Mouse (Mus musculus) 3T3-L1 (cell line): ENCODE measurements around the gene Ubac1.
A peak's percentile ranks its signal among the peaks of the same experiment; 100 is the strongest.

Source experiments
- DNase-seq: peaks from one replicate; pipeline ENCODE4 v3.0.0-alpha.2; 2015; ENCODE audit warnings: low read depth, low spot score

Gene Ubac1

DNA sequence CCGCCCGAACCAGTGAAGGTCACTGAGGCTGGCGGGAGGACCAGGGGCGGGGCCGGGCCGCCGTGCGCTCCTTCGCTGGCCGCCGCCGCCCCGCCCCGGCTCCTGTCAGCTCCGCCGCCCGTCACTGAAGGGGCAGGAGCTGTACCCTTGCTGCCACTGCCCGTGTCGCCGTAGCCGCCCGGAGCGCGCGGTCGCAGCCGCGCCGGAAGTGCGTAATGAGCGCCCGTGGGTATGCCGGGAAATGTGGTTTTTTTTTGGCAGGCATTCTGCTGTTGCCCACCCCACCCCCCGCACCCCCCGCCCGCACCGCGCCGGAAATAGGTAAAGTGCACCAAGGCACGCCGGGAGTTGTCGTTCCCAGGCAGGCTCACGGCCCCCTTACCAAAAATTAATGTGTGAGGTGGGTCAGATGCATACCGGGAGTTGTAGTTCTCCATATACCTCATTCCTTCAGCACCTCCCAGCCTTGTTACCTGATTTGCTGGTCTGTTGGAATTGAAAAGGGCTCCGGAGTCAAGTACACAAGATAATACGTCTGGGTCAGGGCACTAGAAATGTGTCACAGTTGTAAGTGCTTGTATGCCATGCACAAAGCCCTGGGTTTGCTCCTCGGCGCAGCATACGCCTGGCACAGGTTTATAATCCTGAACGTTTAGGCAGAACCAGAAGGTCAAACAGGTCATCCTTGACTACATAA lies at the start of gene Ubac1:
TSS of gene Ubac1 (minus strand) at position 187 of the 697 bp plus-strand sequence.
- DNase-seq = peak; percentile 77

DNA sequence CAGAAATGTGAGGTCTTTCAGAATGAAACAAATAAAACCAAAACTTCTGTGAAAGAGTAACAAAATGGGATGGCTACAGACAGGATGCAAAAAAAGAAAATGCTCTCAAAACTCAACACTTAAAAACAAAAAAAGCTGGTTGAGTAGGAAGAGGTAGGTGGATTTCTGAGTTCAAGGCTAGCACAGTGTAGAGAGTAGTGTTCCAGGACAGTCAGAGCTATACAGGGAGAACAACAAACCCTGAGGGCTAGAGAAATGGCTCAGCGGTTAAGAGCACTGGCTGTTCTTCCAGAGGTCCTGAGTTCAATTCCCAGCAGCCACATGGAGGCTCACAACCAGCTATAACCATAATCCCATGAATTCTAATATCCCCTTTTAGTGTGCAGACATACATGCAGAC lies 47.0 kb upstream of the Ubac1 start:
- DNase-seq = peak; percentile 6

DNA sequence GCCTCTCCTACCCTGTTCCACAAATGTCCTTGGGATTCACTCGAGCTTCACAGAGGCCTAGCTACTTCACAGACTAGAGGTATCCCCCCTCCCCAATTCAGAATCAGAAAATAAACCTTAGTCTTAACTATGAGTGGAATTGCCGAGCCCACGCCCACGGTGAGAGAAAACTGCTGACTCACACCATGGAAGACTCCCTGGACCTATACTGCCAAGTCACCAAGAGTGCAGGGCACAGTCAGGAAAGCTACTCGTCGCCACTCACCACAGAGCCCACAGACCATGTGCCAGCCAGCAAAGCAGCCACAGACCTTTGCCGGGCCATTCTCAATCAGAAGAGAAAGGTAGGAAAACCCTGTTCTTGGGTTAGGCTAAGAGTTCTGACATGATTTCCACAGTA lies 46.6 kb upstream of the Ubac1 start:
- DNase-seq = peak; percentile 73

- DNase-seq = no peak
These were observed 45.0 kb upstream of the Ubac1 start for GRCm38 (mm10) chr2:26066527-26066926.

- no peak for DNase-seq
These were observed 41.3 kb upstream of the Ubac1 start for GRCm38 (mm10) chr2:26062742-26063427.

DNA sequence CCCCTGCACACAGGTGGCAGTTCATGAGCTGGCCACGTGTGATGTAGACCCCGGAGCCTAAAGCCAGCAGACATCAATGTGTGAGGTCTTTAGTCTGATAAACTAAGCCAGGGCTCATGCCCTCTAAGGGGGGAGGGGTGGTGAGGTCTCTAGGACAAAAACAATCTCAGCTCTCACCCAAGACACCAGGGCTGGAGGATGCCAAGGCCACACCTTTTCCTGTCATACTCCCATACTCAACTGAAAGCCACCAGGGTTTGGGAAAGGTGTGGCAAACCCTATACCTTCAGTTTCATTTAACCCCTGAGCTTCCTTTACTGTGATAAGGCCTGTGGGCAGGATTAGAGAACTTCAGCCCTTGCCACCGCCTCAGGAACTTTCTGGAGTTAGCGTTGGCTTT lies 40.7 kb upstream of the Ubac1 start:
- DNase-seq = no peak

DNA sequence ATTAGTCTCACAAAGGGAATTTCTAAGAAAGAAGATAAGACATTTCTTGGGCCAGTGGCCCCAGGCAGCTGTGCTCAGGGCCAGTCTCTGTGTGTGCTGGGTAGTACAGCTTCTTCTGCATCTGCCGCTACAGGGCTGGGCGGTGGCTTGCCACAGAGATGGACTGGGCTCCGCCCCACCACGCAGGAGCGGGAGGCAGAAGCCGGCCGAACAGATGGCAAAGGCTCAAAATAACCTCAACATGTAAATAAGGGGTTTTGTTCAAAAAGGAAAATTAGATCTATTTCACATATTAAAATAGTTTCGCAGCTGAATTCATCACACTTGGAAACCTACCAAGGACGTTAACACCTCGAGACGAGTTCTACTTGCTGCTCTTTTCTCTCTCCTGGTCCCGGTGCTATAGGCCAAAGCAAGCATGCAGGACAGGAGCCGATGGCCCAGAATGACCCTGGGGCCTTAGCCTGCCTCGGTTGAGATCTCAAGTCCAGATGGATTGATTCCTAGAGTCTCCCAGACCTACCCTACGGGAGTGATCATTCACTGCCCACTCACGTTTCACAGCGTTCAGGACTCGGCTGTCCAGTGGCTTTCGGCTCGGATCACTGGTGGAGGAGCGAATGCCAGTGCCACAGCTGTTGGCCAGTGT lies 39.6 kb upstream of the Ubac1 start:
- no peak for DNase-seq

DNA sequence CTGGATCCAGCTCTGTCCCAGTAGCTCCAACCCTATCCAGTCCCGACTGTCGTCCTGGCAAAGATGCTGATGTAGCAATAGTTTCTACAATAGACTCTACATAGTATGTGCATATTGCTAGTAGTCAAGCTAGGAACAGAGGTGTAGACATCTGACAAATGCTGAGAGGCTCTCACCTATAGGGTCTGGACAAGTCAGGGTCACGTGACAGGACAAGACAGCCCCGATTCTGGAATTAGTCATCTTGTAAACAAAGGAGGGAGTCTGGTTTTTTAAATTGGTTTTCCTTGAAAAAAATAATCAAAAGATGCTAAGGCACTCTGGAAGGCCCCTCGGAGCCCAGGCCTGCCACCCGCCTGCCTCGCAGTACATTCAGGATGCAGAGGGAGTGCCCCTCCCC lies 35.5 kb upstream of the Ubac1 start:
- DNase-seq = no peak

- no peak for DNase-seq
These were observed 34.7 kb upstream of the Ubac1 start for GRCm38 (mm10) chr2:26056226-26056625.

DNA sequence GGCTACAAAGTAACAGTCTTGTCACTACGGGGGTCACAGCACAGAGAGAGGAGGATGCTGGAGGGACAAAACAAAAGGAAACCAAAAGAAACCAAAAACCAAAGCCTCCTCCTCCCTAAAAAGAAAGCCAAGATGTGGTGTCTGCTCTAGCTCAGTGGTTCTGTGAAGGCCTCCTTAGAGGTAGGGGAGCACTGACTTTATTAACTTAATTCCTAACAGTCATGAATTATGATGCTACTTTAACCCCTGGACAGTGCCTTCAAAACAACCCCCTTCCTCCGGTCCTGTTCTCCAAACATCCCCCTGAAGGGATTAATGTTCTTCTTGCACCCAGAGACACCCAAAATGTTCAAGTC lies 34.2 kb upstream of the Ubac1 start:
- no peak for DNase-seq

GRCm38 (mm10) chr2:26055046-26055746 lies 33.6 kb upstream of the Ubac1 start:
- peak; percentile 82 for DNase-seq

- DNase-seq = no peak
These were observed 31.3 kb upstream of the Ubac1 start for GRCm38 (mm10) chr2:26052806-26053205.

DNA sequence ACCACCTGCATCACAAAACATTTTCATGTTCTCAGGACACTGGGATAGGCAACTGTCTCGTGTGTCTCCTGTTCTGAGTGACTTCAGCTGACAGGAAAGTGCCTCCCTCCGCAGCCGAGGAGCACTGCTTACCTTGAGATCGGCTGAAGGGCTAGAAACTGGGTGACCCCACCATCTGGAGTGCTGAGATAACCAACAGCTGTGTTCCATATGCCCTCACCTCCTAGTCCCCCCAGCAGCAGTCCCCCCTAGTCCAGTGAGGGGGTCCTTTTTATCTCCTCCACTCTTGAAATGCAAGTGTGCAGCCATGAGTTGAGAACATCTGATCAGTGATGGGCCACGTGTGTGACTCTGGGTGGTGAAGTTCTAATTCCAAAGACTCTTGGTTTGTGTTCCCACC lies 27.3 kb upstream of the Ubac1 start:
- no peak for DNase-seq

DNA sequence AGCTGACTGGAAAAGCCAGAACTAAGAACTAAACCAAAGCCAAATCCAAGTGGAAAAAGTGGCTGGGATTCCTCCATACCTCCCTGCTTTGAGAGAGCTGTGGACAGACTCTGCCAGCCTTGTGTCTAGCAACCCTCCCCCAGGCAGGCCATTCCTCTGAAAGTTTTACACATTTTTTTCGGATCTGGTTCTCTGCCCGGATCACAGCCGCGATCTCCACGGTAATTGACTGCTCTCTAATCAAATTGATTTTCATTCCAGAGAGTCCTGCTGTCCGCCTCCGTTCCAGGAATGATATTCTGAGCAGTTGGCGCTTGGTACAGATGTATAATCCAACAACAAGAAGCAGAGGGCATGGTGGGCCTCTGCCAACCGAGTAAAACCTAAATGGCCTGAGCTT lies 22.7 kb upstream of the Ubac1 start:
- no peak for DNase-seq

- DNase-seq = no peak
These were observed 21.1 kb upstream of the Ubac1 start for GRCm38 (mm10) chr2:26042603-26043002.

- no peak for DNase-seq
These were observed 19.7 kb upstream of the Ubac1 start for GRCm38 (mm10) chr2:26041163-26041810.

GRCm38 (mm10) chr2:26039951-26040350 lies 18.4 kb upstream of the Ubac1 start:
- no peak for DNase-seq

GRCm38 (mm10) chr2:26037386-26037785 lies 15.8 kb upstream of the Ubac1 start:
- no peak for DNase-seq

DNA sequence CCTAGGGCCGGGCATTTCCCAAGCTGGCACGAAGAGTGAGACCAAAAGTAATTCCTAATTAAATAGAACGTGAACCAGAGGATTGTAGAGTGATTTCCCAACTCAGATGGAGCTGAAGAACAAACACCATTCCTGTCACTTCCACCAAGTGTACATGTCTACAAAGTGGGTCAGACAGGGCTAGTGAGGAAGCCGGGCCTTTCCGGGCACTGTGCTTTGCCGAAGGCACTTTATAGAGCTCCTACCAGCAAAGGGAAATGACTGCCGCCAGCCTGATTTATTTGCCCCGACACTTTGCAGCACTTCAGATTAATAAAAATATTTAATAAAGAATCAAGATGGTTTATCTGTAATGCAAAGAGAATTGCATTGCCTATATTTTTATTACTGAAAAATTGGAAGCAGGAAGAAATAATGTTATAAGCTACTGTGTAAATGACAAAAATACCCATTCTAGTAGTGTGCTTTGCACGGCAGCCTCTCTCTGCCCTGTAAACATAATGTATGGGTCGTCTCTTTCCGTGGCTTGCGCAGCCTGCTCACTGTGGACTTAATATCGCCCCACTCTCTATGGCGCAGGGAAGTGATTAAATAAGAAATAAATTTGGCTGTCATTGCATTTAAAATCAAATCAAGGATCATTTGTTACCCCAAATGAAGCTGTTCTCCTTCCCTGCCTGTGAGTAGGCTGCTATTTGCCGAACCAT lies 12.9 kb upstream of the Ubac1 start:
- DNase-seq = no peak

DNA sequence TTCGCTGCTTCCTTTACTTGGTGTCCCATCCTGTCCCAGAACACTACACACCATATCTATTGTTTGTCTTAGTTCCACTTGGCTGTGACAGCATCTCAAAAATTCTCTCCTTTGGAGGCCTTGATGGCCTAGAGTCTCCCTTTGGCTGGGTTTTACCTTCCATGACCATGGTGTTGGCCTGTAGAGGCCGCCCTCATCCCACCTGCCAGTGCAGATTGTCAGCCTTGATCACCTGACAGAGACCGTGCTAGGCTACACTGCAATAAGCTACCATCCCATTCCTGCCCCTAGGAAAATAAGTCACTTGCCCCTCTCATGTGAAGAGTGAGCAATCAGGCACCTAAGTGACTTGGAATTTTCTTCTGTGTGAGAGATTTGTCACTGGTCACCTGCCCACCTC lies 8.7 kb upstream of the Ubac1 start:
- peak; percentile 24 for DNase-seq
